Mouse (Mus musculus): ENCODE measurements around the gene Nip7. TPM values are rescaled to one million over a fixed set of nuclear protein-coding genes. Genes with fewer than 3 reads are reported as not detected.
"Not testable (repeated sequence)": the region's sequence is repeated elsewhere in the genome, so short reads cannot be mapped to it uniquely, and the experiment has no call there.

Gene Nip7
- polyA plus RNA-seq, 1 experiment from 2014 or later = 75.9 TPM

- H3K27me3 ChIP-seq = no peaks in the 10 kb centered on the region
- H3K4me3 ChIP-seq = no peak overlapping the region
- no peak overlapping the region for H3K9ac ChIP-seq
- H3K36me3 ChIP-seq = peaks cover 95% of the 10 kb centered on the region
- 92% methylated on average over 7 of the region's 7 CpGs for WGBS
- no peaks in the 10 kb centered on the region for H3K9me3 ChIP-seq
- no peaks in the 10 kb centered on the region for H3K4me1 ChIP-seq (replicated peaks)
- no peak overlapping the region for H3K27ac ChIP-seq (replicated peaks)
- ATAC-seq (ENCODE audit: low read depth) = no peak
- no peak overlapping the region for H3K4me2 ChIP-seq
Observed at GRCm38 (mm10) chr8:107076239-107076888, 19.7 kb downstream of the Nip7 start.

DNA sequence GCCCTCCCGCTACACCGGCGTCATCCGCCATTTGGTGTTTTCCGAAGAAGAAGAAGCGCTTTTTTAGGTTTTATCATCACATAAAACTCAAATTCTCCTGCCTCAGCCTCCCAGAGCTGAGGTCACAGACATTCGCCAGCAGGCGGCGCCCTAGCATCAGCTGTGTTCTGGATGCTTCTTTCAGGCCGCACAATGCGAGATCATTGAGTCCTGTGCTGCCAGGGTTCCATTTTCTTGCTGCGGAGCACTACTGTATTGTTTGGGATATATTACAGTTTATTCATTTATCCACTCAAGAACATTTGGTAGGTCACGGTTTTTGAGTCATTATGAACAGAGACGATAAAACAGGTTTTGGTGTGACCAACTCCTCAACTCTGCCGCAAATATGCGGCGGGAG is 28.7 kb downstream of the Nip7 start:
- WGBS = 96% methylated on average over 17 of the region's 17 CpGs
- Histone ChIP-seq H3K4me3 (no peak overlapping the region), H3K36me3 (peaks cover 77% of the 10 kb centered on the region), H3K9me3 (no peaks in the 10 kb centered on the region), H3K9ac (no peak overlapping the region), H3K27me3 (no peaks in the 10 kb centered on the region), H3K27ac (replicated peaks) (no peak overlapping the region), H3K4me2 (no peak overlapping the region), H3K4me1 (replicated peaks) (no peaks in the 10 kb centered on the region)
- no peak for ATAC-seq (ENCODE audit: low read depth)

GRCm38 (mm10) chr8:107086018-107086417 is 29.3 kb downstream of the Nip7 start:
- Histone ChIP-seq H3K4me1 (replicated peaks) (no peaks in the 10 kb centered on the region), H3K36me3 (peaks cover 77% of the 10 kb centered on the region), H3K4me2 (no peak overlapping the region), H3K4me3 (no peak overlapping the region), H3K27ac (replicated peaks) (no peak overlapping the region), H3K27me3 (no peaks in the 10 kb centered on the region), H3K9me3 (no peaks in the 10 kb centered on the region), H3K9ac (no peak overlapping the region)
- 95% methylated on average over 5 of the region's 5 CpGs for WGBS
- no peak for ATAC-seq (ENCODE audit: low read depth)

DNA sequence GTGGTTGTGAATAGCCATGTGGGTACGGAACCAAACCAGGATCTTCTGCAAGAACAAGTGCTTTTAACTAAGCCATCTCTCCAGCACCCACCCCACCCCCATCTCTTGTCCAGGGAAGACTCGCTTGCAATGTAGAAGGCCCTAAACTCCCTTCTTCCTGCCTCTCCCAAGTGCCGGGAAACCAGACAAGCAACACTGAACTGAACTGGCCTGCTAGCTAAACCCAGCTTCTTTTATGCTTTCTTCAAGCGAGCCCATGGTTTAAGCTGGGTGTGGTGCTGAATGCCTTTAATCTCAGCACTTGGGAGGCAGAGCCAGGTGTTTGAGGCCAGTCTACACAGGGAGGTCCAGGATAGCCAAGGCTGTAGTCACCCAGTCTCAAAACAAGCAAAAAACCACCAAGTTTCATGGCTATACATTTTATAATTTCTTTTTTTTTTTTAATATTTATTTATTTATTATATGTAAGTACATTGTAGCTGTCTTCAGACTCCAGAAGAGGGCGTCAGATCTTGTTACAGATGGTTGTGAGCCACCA is 31.9 kb downstream of the Nip7 start:
- H3K4me2 ChIP-seq = no peak overlapping the region
- ATAC-seq (ENCODE audit: low read depth) = no peak
- peaks cover 8% of the 10 kb centered on the region; the same call in 1 of the 2 replicates for H3K4me1 ChIP-seq (replicated peaks)
- no peaks in the 10 kb centered on the region for H3K9me3 ChIP-seq
- H3K4me3 ChIP-seq = no peak overlapping the region
- WGBS = 98% methylated on average over 5 of the region's 5 CpGs
- H3K27me3 ChIP-seq = no peaks in the 10 kb centered on the region
- no peak overlapping the region for H3K9ac ChIP-seq
- no peak overlapping the region for H3K27ac ChIP-seq (replicated peaks)
- peaks cover 73% of the 10 kb centered on the region for H3K36me3 ChIP-seq

DNA sequence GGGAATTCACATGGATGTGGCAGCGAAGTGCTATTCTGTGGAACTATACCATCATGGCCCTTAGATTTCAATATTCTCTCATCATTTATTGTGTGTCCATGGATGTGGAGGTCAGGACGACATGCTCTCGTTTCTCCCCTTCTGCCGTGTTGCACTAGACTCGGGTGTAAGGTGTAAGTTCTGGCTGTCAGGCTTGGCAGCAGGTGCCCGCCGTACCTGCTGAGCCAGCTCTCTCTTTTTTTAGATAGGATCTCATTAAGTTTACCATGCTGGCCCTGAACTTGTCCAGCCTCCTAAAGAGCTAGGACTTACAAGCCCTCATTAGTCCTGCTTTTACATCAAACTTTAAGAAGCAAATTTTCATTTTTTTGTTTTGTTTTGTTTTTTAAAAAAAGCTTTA is 33.9 kb downstream of the Nip7 start:
- no peak overlapping the region for H3K4me3 ChIP-seq
- no peak overlapping the region for H3K9ac ChIP-seq
- no peaks in the 10 kb centered on the region for H3K9me3 ChIP-seq
- H3K27ac ChIP-seq (replicated peaks) = no peak overlapping the region
- peaks cover 61% of the 10 kb centered on the region for H3K36me3 ChIP-seq
- ATAC-seq (ENCODE audit: low read depth) = no peak
- no peak overlapping the region for H3K4me2 ChIP-seq
- 97% methylated on average over 7 of the region's 7 CpGs for WGBS
- no peaks in the 10 kb centered on the region for H3K27me3 ChIP-seq
- H3K4me1 ChIP-seq (replicated peaks) = peaks cover 26% of the 10 kb centered on the region

- peaks cover 21% of the 10 kb centered on the region; the same call in 1 of the 2 replicates for H3K36me3 ChIP-seq
- under 1% methylated on average over 42 of the region's 53 CpGs for WGBS
Observed at GRCm38 (mm10) chr8:107095717-107096365, 39.2 kb downstream of the Nip7 start.

GRCm38 (mm10) chr8:107096366-107097036 is 39.8 kb downstream of the Nip7 start, which contains the start of gene Terf2:
Gene Terf2 (minus strand): TSS chr8:107096547.
- Histone ChIP-seq H3K4me2 (peak within 1 kb of the TSS; percentile 61), H3K4me3 (peak within 1 kb of the TSS; percentile 91), H3K36me3 (peaks cover 16% of the 10 kb centered on the region; the same call in 1 of the 2 replicates), H3K9me3 (no peaks in the 10 kb centered on the region), H3K9ac (peak within 1 kb of the TSS; percentile 91), H3K4me1 (replicated peaks) (peaks cover 29% of the 10 kb centered on the region), H3K27me3 (no peaks in the 10 kb centered on the region), H3K27ac (replicated peaks) (peak within 1 kb of the TSS; percentile 90)
- WGBS = 4% methylated on average over 39 of the region's 39 CpGs
- peak; percentile 95 for ATAC-seq (ENCODE audit: low read depth)

More at GRCm38 (mm10) chr8:107095717-107096365, 39.2 kb downstream of the Nip7 start:
- peak overlapping the region; percentile 91 for H3K9ac ChIP-seq
- H3K4me3 ChIP-seq = peak overlapping the region; percentile 91
- peak; percentile 77 for ATAC-seq (ENCODE audit: low read depth)
- H3K4me2 ChIP-seq = peak overlapping the region; percentile 61
- H3K27ac ChIP-seq (replicated peaks) = peak overlapping the region; percentile 90
- H3K27me3 ChIP-seq = no peaks in the 10 kb centered on the region
- no peaks in the 10 kb centered on the region for H3K9me3 ChIP-seq
- H3K4me1 ChIP-seq (replicated peaks) = peaks cover 29% of the 10 kb centered on the region

DNA sequence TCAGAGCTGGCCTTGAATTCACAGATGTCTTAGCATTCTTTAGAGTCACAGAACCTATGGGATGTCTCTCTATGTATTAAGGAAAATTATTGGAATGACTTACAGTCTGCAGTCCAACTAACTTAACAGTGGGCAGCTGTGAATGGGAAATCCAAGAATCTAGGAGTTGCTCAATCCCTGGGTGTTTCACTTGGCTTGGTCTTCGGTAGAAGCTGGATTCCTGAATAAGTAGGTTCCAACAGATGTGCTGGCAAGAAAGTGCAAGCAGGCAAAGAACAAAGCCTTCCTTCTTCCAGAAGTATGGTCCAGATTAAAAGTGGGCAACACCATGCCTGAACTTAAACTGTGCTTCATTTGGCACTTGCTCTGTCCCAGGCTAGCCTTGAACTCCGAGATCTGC is 44.0 kb downstream of the Nip7 start:
- H3K27ac ChIP-seq (replicated peaks) = no peak overlapping the region
- no peaks in the 10 kb centered on the region for H3K36me3 ChIP-seq
- WGBS = 82% methylated on average over 2 of the region's 2 CpGs
- no peak overlapping the region for H3K4me2 ChIP-seq
- H3K4me3 ChIP-seq = no peak overlapping the region
- H3K27me3 ChIP-seq = no peaks in the 10 kb centered on the region
- no peaks in the 10 kb centered on the region for H3K9me3 ChIP-seq
- H3K4me1 ChIP-seq (replicated peaks) = peaks cover 1% of the 10 kb centered on the region
- no peak overlapping the region for H3K9ac ChIP-seq
- ATAC-seq (ENCODE audit: low read depth) = no peak

- WGBS = 8% methylated on average over 4 of the region's 4 CpGs
Observed at GRCm38 (mm10) chr8:107104547-107104946, 47.9 kb downstream of the Nip7 start.

GRCm38 (mm10) chr8:107108089-107108488 is 51.4 kb downstream of the Nip7 start:
- H3K27me3 ChIP-seq; ATAC-seq (ENCODE audit: low read depth); H3K27ac ChIP-seq (replicated peaks); H3K36me3 ChIP-seq; H3K9ac ChIP-seq; H3K9me3 ChIP-seq; H3K4me2 ChIP-seq; H3K4me1 ChIP-seq (replicated peaks); H3K4me3 ChIP-seq: not testable (repeated sequence)
- 93% methylated on average over 5 of the region's 5 CpGs for WGBS

More at GRCm38 (mm10) chr8:107104547-107104946, 47.9 kb downstream of the Nip7 start:
- Histone ChIP-seq H3K4me2 (no peak overlapping the region), H3K4me1 (replicated peaks) (no peaks in the 10 kb centered on the region), H3K27ac (replicated peaks) (no peak overlapping the region), H3K9ac (no peak overlapping the region), H3K36me3 (no peaks in the 10 kb centered on the region), H3K9me3 (no peaks in the 10 kb centered on the region), H3K27me3 (no peaks in the 10 kb centered on the region), H3K4me3 (no peak overlapping the region)
- no peak for ATAC-seq (ENCODE audit: low read depth)

DNA sequence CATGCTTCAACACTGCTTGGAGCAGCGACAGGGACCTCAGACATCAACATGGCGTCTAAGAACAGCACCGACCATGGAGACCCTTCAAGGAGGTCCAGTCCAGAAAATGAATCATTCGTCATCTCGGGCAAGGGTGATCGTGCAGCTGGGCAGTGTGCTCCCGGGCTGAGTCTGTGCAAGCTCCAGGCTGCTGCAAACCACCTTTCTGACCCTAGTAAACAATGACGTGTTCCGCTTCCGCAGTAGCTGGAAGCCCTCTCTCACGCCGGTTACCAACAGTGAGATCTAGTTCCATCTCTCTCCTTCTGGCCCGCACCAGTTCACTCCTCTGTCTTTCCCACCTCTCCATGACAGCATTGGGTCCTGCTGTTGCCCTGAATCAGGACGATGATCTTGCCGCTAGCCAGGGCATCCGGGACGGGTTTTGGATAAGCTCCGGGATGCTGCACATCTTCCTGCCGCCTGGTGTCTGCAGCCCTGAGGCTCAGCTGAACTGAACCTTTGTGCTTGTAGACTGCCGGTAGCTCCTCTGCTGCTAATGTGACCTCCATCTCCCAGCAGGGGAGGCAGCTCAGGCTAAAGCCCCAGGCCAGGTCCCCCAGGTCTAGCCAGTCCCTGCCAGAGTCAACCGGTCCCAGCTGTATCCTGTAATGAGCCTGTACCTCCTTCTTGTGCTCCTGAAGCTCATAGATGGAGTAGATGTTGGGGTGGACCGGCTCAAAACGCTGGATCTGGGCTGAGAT is 52.5 kb downstream of the Nip7 start:
- Histone ChIP-seq H3K36me3 (no peaks in the 10 kb centered on the region), H3K9ac (no peak overlapping the region), H3K27me3 (no peaks in the 10 kb centered on the region), H3K4me1 (replicated peaks) (peaks cover 1% of the 10 kb centered on the region), H3K4me3 (no peak overlapping the region), H3K27ac (replicated peaks) (no peak overlapping the region), H3K4me2 (0 out of 2 replicates have a peak overlapping the region, but pooled peaks have one; percentile 7), H3K9me3 (no peaks in the 10 kb centered on the region)
- no peak for ATAC-seq (ENCODE audit: low read depth)
- 72% methylated on average over 23 of the region's 23 CpGs for WGBS

Measured in neural tube, embryonic 13.5 days (tissue).